In the genomic region with DNA sequence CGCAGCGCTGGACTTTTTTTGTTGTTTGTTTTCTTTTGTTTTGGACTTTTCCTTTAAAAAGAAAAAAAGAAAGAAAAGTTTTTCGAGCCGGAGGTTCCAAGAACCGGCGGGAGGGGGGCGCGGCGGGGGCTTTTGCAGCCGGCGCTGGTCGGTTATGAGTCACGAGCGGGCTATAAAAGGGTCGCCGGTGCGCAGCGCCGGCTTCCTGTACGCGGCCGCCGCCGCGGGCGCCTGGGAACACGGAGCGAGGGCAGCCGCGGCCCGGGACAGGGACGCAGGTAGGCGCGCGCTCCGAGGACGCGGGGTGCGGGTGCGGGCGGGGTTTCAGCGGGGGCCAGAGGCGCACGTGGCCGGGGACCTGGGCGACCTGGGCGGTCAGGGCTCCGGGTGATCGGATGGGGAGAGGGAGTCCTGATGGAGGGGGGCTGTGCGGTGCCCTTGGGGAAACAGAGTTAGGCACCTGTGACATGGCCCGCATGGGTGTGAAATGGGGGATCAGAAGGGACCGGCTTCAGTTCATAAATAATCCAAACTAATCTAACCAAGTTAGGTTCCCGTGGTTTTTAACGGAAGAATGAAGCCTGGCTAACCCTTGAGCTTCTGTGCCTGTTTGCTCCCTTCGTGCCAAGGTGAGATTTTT, we compare ENCODE assay signal across 8 mouse cellular contexts. TPM values are rescaled to one million over a fixed set of nuclear protein-coding genes. Genes with fewer than 3 reads are reported as not detected.
DNase-seq lines count a peak whose midpoint lies in the region; ATAC-seq and TF ChIP-seq lines count a peak whose summit lies in the region.

No protein-coding gene starts in this region.

- ATAC-seq in forebrain, embryonic 15.5 days (replicated peaks) = peak; percentile 79
- peak; percentile 86 for ATAC-seq in hindbrain, embryonic 12.5 days (ENCODE audit: low FRiP score)
- ATAC-seq in midbrain, embryonic 16.5 days = peak; percentile 86
- ATAC-seq in stomach, postnatal 0 days (ENCODE audit: low FRiP score, low TSS enrichment) = peak; percentile 89

- no peak for TF ChIP-seq CTCF in stomach, postnatal 0 days (IDR thresholded peaks at IDR 0.05; ENCODE audit: low read depth)

- peak overlapping the region; percentile 48 for H3K4me3 ChIP-seq in forebrain, embryonic 15.5 days
- H3K4me3 ChIP-seq in hindbrain, embryonic 12.5 days = peak overlapping the region; percentile 60
- peak overlapping the region; percentile 63 for H3K4me3 ChIP-seq in midbrain, embryonic 16.5 days (ENCODE audit: low read depth, low read length)
- H3K4me3 ChIP-seq in stomach, postnatal 0 days (ENCODE audit: low read depth, low read length) = peak overlapping the region; percentile 64

- peak overlapping the region; percentile 45 for H3K9ac ChIP-seq in forebrain, embryonic 15.5 days (replicated peaks)
- peak overlapping the region; percentile 67 for H3K9ac ChIP-seq in hindbrain, embryonic 12.5 days
- peak overlapping the region; percentile 62 for H3K9ac ChIP-seq in midbrain, embryonic 16.5 days (ENCODE audit: low read depth, low read length)
- peak overlapping the region; percentile 64 for H3K9ac ChIP-seq in stomach, postnatal 0 days (ENCODE audit: low read length)

- peaks cover 25% of the 10 kb centered on the region for H3K27me3 ChIP-seq in forebrain, embryonic 15.5 days
- peaks cover 26% of the 10 kb centered on the region for H3K27me3 ChIP-seq in hindbrain, embryonic 12.5 days
- H3K27me3 ChIP-seq in midbrain, embryonic 16.5 days (ENCODE audit: control insufficient read depth, insufficient read depth, low read depth, low read length) = peaks cover 18% of the 10 kb centered on the region
- H3K27me3 ChIP-seq in stomach, postnatal 0 days (ENCODE audit: control insufficient read depth, insufficient read depth, low read length) = no peaks in the 10 kb centered on the region

- no peaks in the 10 kb centered on the region for H3K9me3 ChIP-seq in forebrain, embryonic 15.5 days
- H3K9me3 ChIP-seq in hindbrain, embryonic 12.5 days (replicated peaks) = no peaks in the 10 kb centered on the region
- H3K9me3 ChIP-seq in midbrain, embryonic 16.5 days (replicated peaks; ENCODE audit: control insufficient read depth, low read length, poor library complexity, severe bottlenecking) = no peaks in the 10 kb centered on the region
- no peaks in the 10 kb centered on the region for H3K9me3 ChIP-seq in stomach, postnatal 0 days (ENCODE audit: control insufficient read depth, low read length)

- H3K4me1 ChIP-seq in forebrain, embryonic 15.5 days = peaks cover 10% of the 10 kb centered on the region
- peaks cover 4% of the 10 kb centered on the region; the same call in 1 of the 2 replicates for H3K4me1 ChIP-seq in hindbrain, embryonic 12.5 days
- peaks cover 9% of the 10 kb centered on the region; the same call in 1 of the 2 replicates for H3K4me1 ChIP-seq in midbrain, embryonic 16.5 days (ENCODE audit: control insufficient read depth, insufficient read depth, low read length)
- no peaks in the 10 kb centered on the region for H3K4me1 ChIP-seq in stomach, postnatal 0 days (replicated peaks; ENCODE audit: control insufficient read depth, insufficient read depth)

- WGBS in forebrain, embryonic 15.5 days = under 1% methylated on average over 54 of the region's 55 CpGs
- under 1% methylated on average over 55 of the region's 55 CpGs for WGBS in hindbrain, embryonic 12.5 days
- WGBS in midbrain, embryonic 16.5 days = 1% methylated on average over 54 of the region's 55 CpGs
- WGBS in stomach, postnatal 0 days = 2% methylated on average over 35 of the region's 55 CpGs

- no peak for TF ChIP-seq EP300 in stomach, postnatal 0 days (optimal IDR thresholded peaks at IDR 0.05)

- H3K27ac ChIP-seq in forebrain, embryonic 15.5 days (replicated peaks) = no peak overlapping the region
- no peak overlapping the region for H3K27ac ChIP-seq in hindbrain, embryonic 12.5 days
- H3K27ac ChIP-seq in midbrain, embryonic 16.5 days (ENCODE audit: low read length) = no peak overlapping the region
- no peak overlapping the region for H3K27ac ChIP-seq in stomach, postnatal 0 days (replicated peaks)

- H3K36me3 ChIP-seq in forebrain, embryonic 15.5 days = no peaks in the 10 kb centered on the region
- no peaks in the 10 kb centered on the region for H3K36me3 ChIP-seq in hindbrain, embryonic 12.5 days
- H3K36me3 ChIP-seq in midbrain, embryonic 16.5 days (ENCODE audit: control insufficient read depth, insufficient read depth, low read length) = no peaks in the 10 kb centered on the region
- no peaks in the 10 kb centered on the region for H3K36me3 ChIP-seq in stomach, postnatal 0 days (ENCODE audit: control insufficient read depth, insufficient read depth, low read length)

- DNase-seq in A20 (ENCODE audit: low read depth, low spot score) = peak; percentile 76
- peak; percentile 54 to 83 for DNase-seq in adrenal gland, adult (ENCODE audit: inconsistent age in 2 of 2, low spot score in 1 of 2)
- DNase-seq in liver = peak; percentile 21
- peak; percentile 68 for DNase-seq in stomach, postnatal 0 days (ENCODE audit: low spot score)
- DNase-seq in layer of hippocampus, adult 8-10 months (ENCODE audit: low spot score in 2 of 2) = no peak

- peak overlapping the region; percentile 94 for H3K4me2 ChIP-seq in forebrain, embryonic 15.5 days (replicated peaks)
- H3K4me2 ChIP-seq in hindbrain, embryonic 12.5 days (replicated peaks) = peak overlapping the region; percentile 97
- H3K4me2 ChIP-seq in midbrain, embryonic 16.5 days (ENCODE audit: low read length) = peak overlapping the region; percentile 100
- H3K4me2 ChIP-seq in stomach, postnatal 0 days (replicated peaks; ENCODE audit: low read depth) = peak overlapping the region; percentile 98

RNA-seq across cellular contexts. Expression of gene Mrpl39, which starts 32.3 kb away (rescaled TPM):
- 34.4 and 35.4 TPM in 2 replicates for polyA plus RNA-seq in forebrain, embryonic 15.5 days (2015; fragmentation: Nextera tagmentation; extraction: Ambion mirVana)
- 42.7 and 47.0 TPM in 2 replicates for polyA plus RNA-seq in hindbrain, embryonic 12.5 days (2016; fragmentation: Nextera tagmentation; extraction: Ambion mirVana)
- polyA plus RNA-seq in midbrain, embryonic 16.5 days (2015; fragmentation: Nextera tagmentation; extraction: Ambion mirVana) = 37.3 and 37.4 TPM in 2 replicates
- polyA plus RNA-seq in stomach, postnatal 0 days (2015; fragmentation: Nextera tagmentation; extraction: Ambion mirVana) = 30.2 and 31.2 TPM in 2 replicates
- total RNA-seq in layer of hippocampus, adult 8-10 months (2022) = 10 to 100 TPM; 20.1 to 24.1 (median 20.9) TPM

Comparison
In these comparisons a context has a peak if more than half of its experiments do, and no peak if none do; other contexts are left out.
1. DNase-seq: peak in A20 (single experiment), adrenal gland, adult (2 of 2), liver (single experiment) and stomach, postnatal 0 days (single experiment); none in layer of hippocampus, adult 8-10 months (0 of 2).
2. Peak in every context shown above with its lines, with median percentiles within 50 percentile points of each other: ATAC-seq, H3K4me2 ChIP-seq, H3K4me3 ChIP-seq and H3K9ac ChIP-seq.